Mouse (Mus musculus) midbrain, postnatal 0 days (tissue): ENCODE data around the gene Hhip. TPM values are rescaled to one million over a fixed set of nuclear protein-coding genes. Genes with fewer than 3 reads are reported as not detected.

ENCODE experiments used
- ATAC-seq: fragments of 200-750 bp; cut with Nextera tagmentation; 2 replicates; pipeline ENCODE4 v1.8.0; 2017; ENCODE audit warnings: moderate number of reproducible peaks, mild to moderate bottlenecking, moderate TSS enrichment, moderate library complexity; ENCODE audit not compliant: low FRiP score
- DNase-seq: peaks from one replicate; pipeline ENCODE4 v3.0.0-alpha.2; 2015; ENCODE audit warnings: low spot score
- H3K27ac ChIP-seq: fragments of 300-500 bp; sonication (generic); 2 replicates; pipeline ENCODE4 v1.5.1; 2014; ENCODE audit warnings: low read depth, mild to moderate bottlenecking, low read length, mixed read lengths
- H3K27me3 ChIP-seq: fragments of 300-500 bp; sonication (generic); 2 replicates; pipeline ENCODE4 v1.6.1; 2014; ENCODE audit warnings: low read length, control low read depth, mixed read lengths; ENCODE audit not compliant: insufficient read depth
- H3K36me3 ChIP-seq: fragments of 300-500 bp; sonication (generic); 2 replicates; pipeline ENCODE4 v1.6.1; 2014; ENCODE audit warnings: low read length, control low read depth, mixed read lengths; ENCODE audit not compliant: insufficient read depth
- H3K4me1 ChIP-seq: fragments of 300-500 bp; sonication (generic); 2 replicates; pipeline ENCODE4 v1.6.1; 2014; ENCODE audit warnings: mild to moderate bottlenecking, control low read depth, antibody characterized with exemption, low read length, mixed read lengths; ENCODE audit not compliant: insufficient read depth
- H3K4me2 ChIP-seq: fragments of 300-500 bp; sonication (generic); 2 replicates; pipeline ENCODE4 v1.6.1; 2014; ENCODE audit warnings: low read depth, mild to moderate bottlenecking, low read length, mixed read lengths; ENCODE audit not compliant: poor library complexity, severe bottlenecking
- H3K4me3 ChIP-seq: fragments of 300-500 bp; sonication (generic); 2 replicates; pipeline ENCODE4 v1.5.1; 2014; ENCODE audit warnings: low read depth, mild to moderate bottlenecking, low read length, moderate library complexity
- H3K9ac ChIP-seq: fragments of 300-500 bp; sonication (generic); replicated peaks from 2 replicates; pipeline ENCODE4 v1.6.1; 2014; ENCODE audit warnings: mild to moderate bottlenecking, low read length, moderate library complexity, mixed read lengths; ENCODE audit not compliant: poor library complexity, severe bottlenecking
- H3K9me3 ChIP-seq: fragments of 300-500 bp; sonication (generic); 2 replicates; pipeline ENCODE4 v1.6.1; 2016; ENCODE audit warnings: low read length, control low read depth
- CTCF ChIP-seq: IDR thresholded peaks from 2 replicates; pipeline ENCODE4 v1.5.1; 2016; ENCODE audit warnings: antibody characterized with exemption, mild to moderate bottlenecking
- WGBS: fragments of 180-500 bp; shearing (Covaris S2); extraction: QIAGEN DNeasy Blood & Tissue Kit; methylation state at CpG from one replicate; pipeline ENCODE4 v1.1.7; 2014; 5-methylcytosine and 5-hydroxymethylcytosine counted together
- polyA plus RNA-seq: library from polyadenylated mRNA; unstranded; fragments of >200 nt; fragmentation: Nextera tagmentation; extraction: Ambion mirVana; gene quantifications from 2 replicates; pipeline ENCODE4 v1.2.1, GENCODE M21; 2015
- total RNA-seq: library from RNA; depleted of rRNA; stranded (reverse); fragments of >200 nt; gene quantifications from 2 replicates; pipeline ENCODE4 v1.2.3, GENCODE M21; 2014

Gene Hhip
- total and polyA plus RNA-seq, 2 experiments from 2014 or later: 3.3 to 3.6 TPM

GRCm38 (mm10) chr8:80055094-80055493, 2.7 kb downstream of the Hhip start:
- Histone ChIP-seq H3K4me3 (peak overlapping the region; percentile 57; the same call in 1 of the 2 replicates), H3K9ac (no peak overlapping the region), H3K27me3 (peaks cover 22% of the 10 kb centered on the region), H3K27ac (no peak overlapping the region), H3K4me2 (peak overlapping the region; percentile 98), H3K36me3 (no peaks in the 10 kb centered on the region), H3K9me3 (no peaks in the 10 kb centered on the region), H3K4me1 (peaks cover 9% of the 10 kb centered on the region; the same call in 1 of the 2 replicates)
- ATAC-seq: no peak
- no peak for DNase-seq
- no peak for TF ChIP-seq CTCF
- 39% methylated on average over 6 of the region's 6 CpGs for WGBS

- Histone ChIP-seq H3K27ac (no peak overlapping the region), H3K9ac (no peak overlapping the region), H3K27me3 (peaks cover 19% of the 10 kb centered on the region), H3K9me3 (no peaks in the 10 kb centered on the region), H3K36me3 (no peaks in the 10 kb centered on the region), H3K4me1 (peaks cover 9% of the 10 kb centered on the region; the same call in 1 of the 2 replicates), H3K4me2 (no peak overlapping the region), H3K4me3 (no peak overlapping the region)
- TF ChIP-seq CTCF: no peak
- WGBS: 20% methylated on average over 4 of the region's 4 CpGs
- DNase-seq (no peak), ATAC-seq (no peak)
Observed at GRCm38 (mm10) chr8:80054216-80054615, 3.6 kb downstream of the Hhip start.

- Histone ChIP-seq H3K36me3 (no peaks in the 10 kb centered on the region), H3K9me3 (no peaks in the 10 kb centered on the region), H3K4me3 (no peak overlapping the region), H3K4me1 (0 out of 2 replicates have a peak, but pooled peaks cover 5% of the 10 kb centered on the region), H3K9ac (no peak overlapping the region), H3K27ac (no peak overlapping the region), H3K27me3 (peaks cover 22% of the 10 kb centered on the region), H3K4me2 (no peak overlapping the region)
- DNase-seq (no peak), ATAC-seq (no peak)
- no peak for TF ChIP-seq CTCF
- WGBS: 85% methylated on average over 1 of the region's 1 CpGs
Observed at GRCm38 (mm10) chr8:80052838-80053237, 5.0 kb downstream of the Hhip start.

- H3K4me1 ChIP-seq: no peaks in the 10 kb centered on the region
- no peak overlapping the region for H3K9ac ChIP-seq
- 31% methylated on average over 5 of the region's 5 CpGs for WGBS
- H3K36me3 ChIP-seq: no peaks in the 10 kb centered on the region
- ATAC-seq: no peak
- no peak for TF ChIP-seq CTCF
- H3K4me2 ChIP-seq: no peak overlapping the region
- no peaks in the 10 kb centered on the region for H3K9me3 ChIP-seq
- no peak overlapping the region for H3K4me3 ChIP-seq
- H3K27ac ChIP-seq: no peak overlapping the region
- H3K27me3 ChIP-seq: peaks cover 17% of the 10 kb centered on the region; the same call in 1 of the 2 replicates
- DNase-seq: no peak
Observed at GRCm38 (mm10) chr8:80051494-80051893, 6.3 kb downstream of the Hhip start.

GRCm38 (mm10) chr8:80049256-80050005, 8.4 kb downstream of the Hhip start:
- ATAC-seq: no peak
- Histone ChIP-seq H3K4me3 (no peak overlapping the region), H3K9me3 (no peaks in the 10 kb centered on the region), H3K27me3 (peaks cover 12% of the 10 kb centered on the region; the same call in 1 of the 2 replicates), H3K27ac (no peak overlapping the region), H3K9ac (no peak overlapping the region), H3K4me2 (no peak overlapping the region), H3K4me1 (no peaks in the 10 kb centered on the region), H3K36me3 (no peaks in the 10 kb centered on the region)
- TF ChIP-seq CTCF: no peak
- 82% methylated on average over 15 of the region's 15 CpGs for WGBS
- no peak for DNase-seq

GRCm38 (mm10) chr8:80048256-80048655, 9.6 kb downstream of the Hhip start:
- WGBS: 83% methylated on average over 4 of the region's 4 CpGs
- no peak overlapping the region for H3K27ac ChIP-seq
- ATAC-seq: no peak
- TF ChIP-seq CTCF: no peak
- peaks cover 10% of the 10 kb centered on the region; the same call in 1 of the 2 replicates for H3K27me3 ChIP-seq
- no peaks in the 10 kb centered on the region for H3K36me3 ChIP-seq
- no peak overlapping the region for H3K4me3 ChIP-seq
- no peak overlapping the region for H3K9ac ChIP-seq
- no peak overlapping the region for H3K4me2 ChIP-seq
- H3K4me1 ChIP-seq: no peaks in the 10 kb centered on the region
- H3K9me3 ChIP-seq: no peaks in the 10 kb centered on the region
- no peak for DNase-seq
